In the genomic region with DNA sequence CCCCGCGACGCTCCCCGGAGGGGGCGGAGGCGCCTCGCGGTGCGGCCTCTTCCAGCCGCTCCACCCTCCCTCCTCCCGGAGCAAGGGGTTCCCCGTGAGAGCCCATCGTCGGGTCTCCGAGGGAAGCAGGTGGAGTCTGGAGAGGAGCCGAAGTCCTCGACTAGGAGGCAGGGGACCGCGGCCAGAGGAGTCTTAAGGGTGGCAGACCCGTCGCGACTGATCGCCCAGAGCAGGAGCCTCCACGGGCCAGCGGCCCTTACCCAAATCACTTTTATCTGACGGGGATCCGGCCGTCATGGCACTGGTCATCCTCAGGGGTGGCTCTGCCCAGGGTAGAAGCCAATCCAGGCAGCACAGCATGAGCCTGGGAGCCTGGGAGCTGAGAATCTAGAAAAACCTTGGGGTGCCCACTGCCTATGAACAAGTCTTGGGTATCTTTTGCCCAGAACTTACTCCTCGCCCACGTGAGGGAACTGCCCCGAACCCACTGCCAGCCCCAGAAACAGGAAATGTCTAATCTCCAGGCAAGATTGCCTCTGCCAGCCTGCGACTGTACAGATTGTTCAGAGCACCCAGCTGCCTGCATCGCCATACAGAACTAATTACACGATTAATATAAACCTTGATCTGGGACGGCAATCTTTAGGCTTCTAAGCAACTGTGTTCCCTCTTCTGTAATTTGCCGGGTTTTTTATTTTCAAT, we compare ENCODE assay signal across 7 mouse cellular contexts. TPM values are rescaled to one million over a fixed set of nuclear protein-coding genes. Genes with fewer than 3 reads are reported as not detected.
DNase-seq lines count a peak whose midpoint lies in the region; ATAC-seq lines count a peak whose summit lies in the region.

No protein-coding gene starts in this region.

- ATAC-seq in forebrain, embryonic 15.5 days (replicated peaks): peak; percentile 21
- ATAC-seq in intestine, embryonic 15.5 days: peak; percentile 45; the same call in 1 of the 2 replicates
- ATAC-seq in midbrain, embryonic 15.5 days (replicated peaks): peak; percentile 27; the same call in 1 of the 2 replicates
- ATAC-seq in erythroid progenitor cell, adult 5-6 weeks (replicated peaks; ENCODE audit: low FRiP score, poor library complexity, severe bottlenecking): no peak

- intact Hi-C loops in left cerebral cortex, postnatal 14 days (cut with DNase I): no loop called here

- 15% methylated on average over 30 of the region's 36 CpGs for WGBS in forebrain, embryonic 15.5 days
- 16% methylated on average over 35 of the region's 36 CpGs for WGBS in intestine, embryonic 15.5 days
- 22% methylated on average over 28 of the region's 36 CpGs for WGBS in midbrain, embryonic 15.5 days

- H3K27ac ChIP-seq in forebrain, embryonic 15.5 days (replicated peaks): no peak overlapping the region
- no peak overlapping the region for H3K27ac ChIP-seq in intestine, embryonic 15.5 days
- H3K27ac ChIP-seq in midbrain, embryonic 15.5 days: no peak overlapping the region

- DNase-seq in right cerebral cortex, postnatal 4 days: peak; percentile 2
- no peak for DNase-seq in right cerebral cortex, adult 2 months (ENCODE audit: low spot score in 2 of 2)
- no peak for DNase-seq in left cerebral cortex, postnatal 14 days (ENCODE audit: low spot score in 2 of 2)

- no peaks in the 10 kb centered on the region for H3K36me3 ChIP-seq in forebrain, embryonic 15.5 days
- H3K36me3 ChIP-seq in intestine, embryonic 15.5 days: no peaks in the 10 kb centered on the region
- H3K36me3 ChIP-seq in midbrain, embryonic 15.5 days (replicated peaks): no peaks in the 10 kb centered on the region

- H3K27me3 ChIP-seq in forebrain, embryonic 15.5 days: peaks cover 16% of the 10 kb centered on the region
- H3K27me3 ChIP-seq in intestine, embryonic 15.5 days (replicated peaks): peaks cover 33% of the 10 kb centered on the region
- H3K27me3 ChIP-seq in midbrain, embryonic 15.5 days (replicated peaks): peaks cover 40% of the 10 kb centered on the region

- H3K4me3 ChIP-seq in forebrain, embryonic 15.5 days: peak overlapping the region; percentile 45
- H3K4me3 ChIP-seq in intestine, embryonic 15.5 days (replicated peaks): peak overlapping the region; percentile 41
- peak overlapping the region; percentile 43 for H3K4me3 ChIP-seq in midbrain, embryonic 15.5 days

- peak overlapping the region; percentile 66 for H3K4me2 ChIP-seq in forebrain, embryonic 15.5 days (replicated peaks)
- peak overlapping the region; percentile 77 for H3K4me2 ChIP-seq in intestine, embryonic 15.5 days (replicated peaks)
- H3K4me2 ChIP-seq in midbrain, embryonic 15.5 days: peak overlapping the region; percentile 78

- H3K4me1 ChIP-seq in forebrain, embryonic 15.5 days: peaks cover 8% of the 10 kb centered on the region; the same call in 1 of the 2 replicates
- 0 out of 2 replicates have a peak, but pooled peaks cover 8% of the 10 kb centered on the region for H3K4me1 ChIP-seq in intestine, embryonic 15.5 days (replicated peaks)
- peaks cover 8% of the 10 kb centered on the region; the same call in 1 of the 2 replicates for H3K4me1 ChIP-seq in midbrain, embryonic 15.5 days

- no peak overlapping the region for H3K9ac ChIP-seq in forebrain, embryonic 15.5 days (replicated peaks)
- no peak overlapping the region for H3K9ac ChIP-seq in intestine, embryonic 15.5 days
- H3K9ac ChIP-seq in midbrain, embryonic 15.5 days: no peak overlapping the region

- H3K9me3 ChIP-seq in forebrain, embryonic 15.5 days: no peaks in the 10 kb centered on the region
- H3K9me3 ChIP-seq in intestine, embryonic 15.5 days: no peaks in the 10 kb centered on the region
- H3K9me3 ChIP-seq in midbrain, embryonic 15.5 days: no peaks in the 10 kb centered on the region

RNA-seq across cellular contexts. Expression of a gene that starts 1.1 kb away (rescaled TPM):
- not detected in 2 replicates for polyA plus RNA-seq in forebrain, embryonic 15.5 days (2015; fragmentation: Nextera tagmentation; extraction: Ambion mirVana)
- 0.23 TPM in 2 replicates for polyA plus RNA-seq in intestine, embryonic 15.5 days (2015; fragmentation: Nextera tagmentation; extraction: Ambion mirVana)
- 0.10 TPM in 1 of 2 replicates, not detected in the other for polyA plus RNA-seq in midbrain, embryonic 15.5 days (2015; fragmentation: Nextera tagmentation; extraction: Ambion mirVana)
- under 1 TPM; 0.66 to 0.90 TPM for total RNA-seq in left cerebral cortex, postnatal 14 days (2021)
- total RNA-seq in erythroid progenitor cell, adult 5-6 weeks (2015; ENCODE audit: low replicate concordance): not detected in 2 replicates
- total RNA-seq in erythroid progenitor cell, adult 5-6 weeks (2017; ENCODE audit: low replicate concordance): not detected in 2 replicates
